Mouse (Mus musculus) right cerebral cortex, postnatal 10 days (tissue): ENCODE results near the gene Nod1.

Experiments
- DNase-seq, 2 experiments: peaks; one replicate each; pipeline ENCODE4 v3.0.0; 2021; ENCODE audit warnings: low spot score in 2 of 2

Nod1 gene

DNA sequence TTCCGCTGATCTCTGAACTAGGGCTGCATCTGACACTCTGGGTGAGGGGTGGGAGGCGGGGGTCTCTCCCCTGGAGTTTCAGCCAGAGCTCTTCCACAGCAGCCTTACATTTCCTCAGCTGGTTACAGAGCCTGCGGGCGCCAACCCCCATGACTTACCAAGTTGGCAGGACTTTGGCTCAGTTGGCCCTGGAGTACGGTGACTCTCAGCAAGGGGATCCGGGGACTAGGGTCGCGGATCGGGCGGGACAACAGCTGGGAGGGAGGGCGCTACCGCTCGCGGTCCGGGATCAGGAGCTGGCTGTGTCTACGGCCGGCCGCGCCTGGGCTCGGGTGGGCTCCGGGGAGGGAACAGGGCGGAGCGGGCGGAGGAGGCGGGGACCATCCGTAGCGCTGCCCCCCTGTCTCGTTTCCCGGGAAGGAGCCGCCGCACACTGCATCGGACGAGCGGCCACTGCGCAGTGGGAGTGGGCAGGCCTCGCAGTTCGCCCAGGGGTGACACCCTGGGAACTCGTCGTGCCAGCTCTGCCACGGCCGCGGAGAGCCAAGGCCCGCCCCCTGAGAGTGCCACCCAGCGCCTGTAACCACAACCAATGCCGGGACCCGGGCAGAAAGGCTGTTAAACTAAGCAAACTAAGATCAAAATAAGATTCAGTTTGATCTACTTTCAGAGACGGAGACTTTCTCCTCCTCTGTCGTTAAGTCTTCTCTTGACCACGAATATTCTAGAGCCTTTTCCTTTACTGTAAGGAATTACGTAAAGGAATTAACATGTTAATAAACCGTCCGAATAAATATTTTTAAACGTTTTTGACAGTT, at the start of gene Nod1:
Gene Nod1, minus strand, starts transcription at position 502 of the 818 bp plus-strand sequence.
- DNase-seq = peak; percentile 65 to 66

DNA sequence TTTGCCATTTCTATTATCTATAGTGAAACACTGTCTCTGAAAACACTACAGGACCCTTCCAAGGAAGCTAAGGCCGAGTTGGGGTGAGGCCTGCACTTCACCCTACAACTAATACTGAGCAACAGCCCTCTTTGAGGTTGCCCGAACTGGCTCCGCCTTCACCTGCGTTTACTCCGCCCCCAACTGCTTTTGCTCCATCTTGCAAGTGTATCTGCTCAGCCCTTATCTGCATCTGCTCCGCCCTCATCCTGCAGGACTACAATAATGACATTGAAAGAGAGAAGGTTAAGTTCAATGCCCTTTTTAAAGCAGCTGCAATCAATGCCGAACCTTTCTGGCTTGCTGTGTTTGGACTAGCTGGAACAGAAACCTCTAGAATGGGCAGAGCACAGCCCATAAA, 49.4 kb upstream of the Nod1 start:
- DNase-seq = no peak

GRCm38 (mm10) chr6:55018417-55018816, 46.0 kb upstream of the Nod1 start:
- DNase-seq = no peak

DNA sequence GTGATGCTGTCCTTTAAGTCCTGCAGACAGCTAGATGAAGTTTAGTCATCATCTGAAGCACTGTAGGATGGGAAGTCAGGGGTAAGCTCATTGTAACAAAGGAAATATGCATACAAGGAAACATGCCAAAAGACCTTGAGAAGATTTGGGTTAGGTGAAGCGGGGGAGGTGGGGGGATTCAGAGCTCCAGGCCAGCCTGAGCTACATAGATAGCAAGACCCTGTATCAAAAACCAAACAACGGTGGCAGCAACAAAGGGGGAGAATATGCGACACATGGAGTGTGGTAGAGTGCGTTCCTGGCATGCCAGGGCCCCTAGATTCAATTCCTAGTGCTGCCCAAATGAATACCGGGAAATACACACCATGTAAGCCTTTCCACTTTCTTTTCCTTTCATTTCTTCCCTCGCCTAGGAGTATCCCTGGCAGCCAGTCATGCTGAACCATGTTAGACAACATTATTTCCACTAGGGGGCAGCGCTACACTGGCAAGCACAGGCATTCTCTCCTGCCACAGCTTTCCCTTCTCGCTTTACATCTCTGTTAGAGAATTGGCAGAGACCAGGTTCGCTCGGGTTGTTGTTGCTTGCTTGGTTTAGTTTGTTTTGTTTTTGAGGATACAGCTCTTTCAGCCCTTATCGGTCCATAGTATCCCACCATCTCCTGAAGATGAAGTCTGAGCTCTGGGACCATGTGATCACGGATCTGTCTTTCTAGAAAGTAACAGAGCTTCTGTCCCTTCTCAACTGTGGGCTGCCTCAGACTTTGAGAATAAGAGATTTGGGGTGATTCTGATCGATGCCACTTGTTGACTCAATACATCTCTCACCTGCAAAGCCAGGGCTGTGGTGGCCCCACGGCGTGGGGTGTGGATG, 44.5 kb upstream of the Nod1 start:
- DNase-seq = peak; percentile 75 to 78

- peak; percentile 67 to 71 for DNase-seq
These were observed 43.8 kb upstream of the Nod1 start for GRCm38 (mm10) chr6:55016236-55016635.

- no peak for DNase-seq
These were observed 41.8 kb upstream of the Nod1 start for GRCm38 (mm10) chr6:55014184-55014583.

GRCm38 (mm10) chr6:55012516-55012915, 40.1 kb upstream of the Nod1 start:
- no peak for DNase-seq

- DNase-seq = no peak
These were observed 38.1 kb upstream of the Nod1 start for GRCm38 (mm10) chr6:55010330-55011091.

GRCm38 (mm10) chr6:55009391-55010230, 37.2 kb upstream of the Nod1 start:
- DNase-seq = peak; percentile 25 to 42

DNA sequence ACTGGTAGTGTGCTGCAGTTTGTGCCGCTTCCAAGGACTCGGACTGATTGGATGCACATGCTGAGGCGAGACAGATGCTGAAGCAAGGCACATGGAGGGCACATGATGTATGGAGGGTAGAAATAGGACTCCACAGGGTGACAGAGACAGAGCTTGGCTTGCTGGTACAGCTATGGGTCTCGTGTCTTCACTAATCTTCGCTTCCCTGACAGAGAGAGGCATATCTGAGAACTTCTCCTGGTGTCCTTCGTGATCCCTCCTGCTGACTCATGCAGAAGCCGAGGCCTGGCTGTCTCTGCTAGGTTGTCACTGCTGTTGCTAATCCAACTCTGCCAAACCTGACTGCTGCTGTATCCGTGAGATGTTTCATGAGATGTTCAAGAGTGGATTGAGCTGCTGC, 36.0 kb upstream of the Nod1 start:
- DNase-seq = no peak

DNA sequence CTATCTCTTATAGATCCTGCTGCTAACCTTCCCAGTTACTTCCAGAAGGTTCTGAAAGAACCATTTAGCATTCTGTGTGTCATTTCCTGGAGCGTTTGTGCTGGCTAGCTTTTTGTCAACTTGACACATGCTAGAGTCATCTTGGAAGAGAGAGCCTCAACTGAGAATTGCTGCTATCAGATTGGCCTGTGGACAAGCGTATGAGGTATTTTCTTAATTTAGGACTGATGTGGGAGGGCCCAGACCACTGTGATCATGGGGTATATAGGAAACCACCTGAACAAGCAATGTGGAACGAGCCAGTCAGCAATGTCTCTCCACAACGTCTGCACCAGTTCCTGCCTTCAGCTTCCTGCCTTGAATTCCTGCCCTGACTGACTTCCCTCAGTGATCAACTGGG, 31.1 kb upstream of the Nod1 start:
- no peak for DNase-seq

GRCm38 (mm10) chr6:55002438-55002837, 30.0 kb upstream of the Nod1 start:
- DNase-seq = no peak

- no peak for DNase-seq
These were observed 28.9 kb upstream of the Nod1 start for GRCm38 (mm10) chr6:55001320-55001719.

DNA sequence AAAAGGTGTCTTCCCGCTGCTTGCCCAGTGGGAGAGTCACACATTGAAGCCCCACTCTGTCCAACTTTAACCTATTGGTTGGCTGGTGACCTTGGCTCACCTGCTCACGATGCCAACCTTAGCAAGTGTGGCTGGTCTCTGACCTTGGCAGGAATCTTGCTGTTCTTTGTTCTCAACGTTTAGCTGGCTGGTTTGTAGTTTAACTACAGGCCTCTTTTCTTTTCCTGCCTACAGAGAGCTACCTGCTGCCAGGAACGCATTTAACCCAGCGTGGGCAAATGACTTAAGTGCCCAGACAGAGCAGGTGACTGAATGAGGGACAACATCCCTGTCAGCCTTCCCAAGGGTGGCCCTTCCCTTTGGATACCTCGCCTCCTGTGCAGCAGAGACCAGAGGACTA, 25.3 kb upstream of the Nod1 start:
- DNase-seq = no peak

DNA sequence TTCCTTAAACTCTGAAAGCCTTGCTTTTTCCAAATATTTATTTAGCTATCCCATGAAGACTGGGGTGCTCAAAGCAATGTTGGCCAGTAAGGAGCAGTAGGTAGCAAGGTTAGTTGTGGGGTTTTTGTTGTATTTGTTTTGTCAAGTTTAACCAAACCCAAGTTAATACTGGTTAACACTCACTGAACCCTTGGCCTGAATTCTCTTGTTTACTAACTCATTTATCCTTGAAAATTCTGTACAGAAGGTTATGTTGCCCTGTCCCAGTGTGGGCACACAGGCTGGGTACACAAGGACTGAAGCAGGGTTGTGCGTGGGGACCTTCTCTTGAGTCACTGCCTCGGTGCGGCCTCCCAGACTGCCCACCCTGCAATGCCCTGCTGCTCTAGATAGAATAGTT, 23.9 kb upstream of the Nod1 start:
- DNase-seq = no peak

DNA sequence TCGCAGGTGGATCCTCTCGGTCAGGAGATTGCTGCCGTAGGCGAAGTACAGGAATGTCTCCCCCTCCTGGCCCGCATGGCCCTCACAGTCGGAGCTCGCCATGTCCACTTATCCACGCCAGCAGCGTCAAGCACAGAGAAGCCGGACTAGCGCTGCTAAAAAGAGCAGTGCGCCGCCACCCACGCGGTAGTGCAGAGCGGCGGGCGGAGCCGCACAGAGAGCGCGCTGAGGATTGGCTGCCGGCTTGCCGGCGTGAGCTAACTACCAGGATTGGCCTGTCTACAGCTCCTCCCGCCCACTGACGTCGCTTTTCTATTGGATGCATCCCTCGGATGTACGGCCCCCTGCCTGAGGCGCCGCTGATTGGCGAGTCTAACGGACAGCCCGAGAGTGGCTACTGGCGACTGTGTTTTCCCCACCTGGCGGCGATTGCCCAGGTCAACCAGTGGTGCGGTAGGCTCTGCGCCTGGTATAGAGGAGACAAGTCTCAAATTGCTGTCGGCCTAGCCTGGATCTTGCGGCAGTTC, 20.4 kb upstream of the Nod1 start, which contains the start of gene Ggct:
Gene Ggct, minus strand, starts transcription at position 217 of the 527 bp plus-strand sequence.
- peak; percentile 98 to 99 for DNase-seq

- DNase-seq = no peak
These were observed 19.7 kb upstream of the Nod1 start for GRCm38 (mm10) chr6:54992141-54992540.

- no peak for DNase-seq
These were observed 18.8 kb upstream of the Nod1 start for GRCm38 (mm10) chr6:54991189-54991588.

GRCm38 (mm10) chr6:54988141-54988540, 15.7 kb upstream of the Nod1 start:
- no peak for DNase-seq

- no peak for DNase-seq
These were observed 11.7 kb upstream of the Nod1 start for GRCm38 (mm10) chr6:54984096-54984495.
